Mouse (Mus musculus) colon, adult 2 months (tissue): Measurements from ENCODE around the gene Pde6d. TPM values are rescaled to one million over a fixed set of nuclear protein-coding genes. Genes with fewer than 3 reads are reported as not detected.

ENCODE experiments used
- polyA plus RNA-seq: library from polyadenylated mRNA; depleted of rRNA; stranded (reverse); fragments of >200 nt; gene quantifications from 2 replicates; pipeline ENCODE4 v1.2.3, GENCODE M21; 2012; rRNA removed

The Pde6d gene
- 11.8 and 12.7 TPM in 2 replicates for polyA plus RNA-seq

GRCm38 (mm10) chr1:86582451-86583096, at the start of gene Pde6d, which contains the start of gene Cops7b:
Gene Pde6d, minus strand, starts transcription at chr1:86582629.
Gene Cops7b, plus strand, starts transcription at chr1:86582904.

GRCm38 (mm10) chr1:86526116-86526788, 56.2 kb downstream of the Pde6d start, which contains the start of gene Ptma:
Gene Ptma, plus strand, starts transcription at chr1:86526726.

Other genes starting within 250 kb of the Pde6d start
- 4.1 and 7.6 TPM in 2 replicates for gene Ncl, start 223.2 kb downstream of the Pde6d start, polyA plus RNA-seq
- 2.6 and 4.0 TPM in 2 replicates for gene Nmur1, start 156.4 kb downstream of the Pde6d start, polyA plus RNA-seq
- not detected in 2 replicates for gene Tex44, start 156.3 kb downstream of the Pde6d start, polyA plus RNA-seq
- 947 and 1,019 TPM in 2 replicates for gene Ptma, start 55.9 kb downstream of the Pde6d start, polyA plus RNA-seq
- gene Cops7b, start 275 bp upstream of the Pde6d start, polyA plus RNA-seq: 19.7 and 28.5 TPM in 2 replicates
- gene Nppc, start 87.9 kb upstream of the Pde6d start, polyA plus RNA-seq: 0.29 TPM in 1 of 2 replicates, not detected in the other
- 8.3 and 8.6 TPM in 2 replicates for gene Dis3l2, start 121.2 kb upstream of the Pde6d start, polyA plus RNA-seq